Comparison of ENCODE assay signal across 20 mouse cellular contexts in the genomic region with DNA sequence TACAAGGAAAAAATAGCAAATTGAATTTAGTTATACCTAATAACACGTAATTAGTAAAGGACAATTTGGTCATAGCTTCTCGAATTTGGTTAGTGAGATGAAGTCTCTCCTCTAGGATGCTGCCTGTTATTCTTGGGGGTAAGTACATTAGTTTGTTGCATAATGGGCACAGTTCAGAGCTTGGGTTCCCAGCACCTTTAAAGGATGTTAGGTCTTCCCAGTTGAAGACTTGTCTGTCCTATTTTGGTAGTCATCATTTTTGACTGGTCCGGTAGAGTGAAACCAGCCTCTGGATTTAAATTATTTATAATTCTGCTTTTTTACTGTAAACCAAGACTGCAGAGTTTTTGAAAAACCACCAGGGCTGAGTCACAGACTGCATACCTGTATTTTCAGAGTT. TPM values are rescaled to one million over a fixed set of nuclear protein-coding genes. Genes with fewer than 3 reads are reported as not detected.
A peak's percentile ranks its signal among the peaks of the same experiment; 100 is the strongest.
DNase-seq lines count a peak whose midpoint lies in the region; ATAC-seq and TF ChIP-seq lines count a peak whose summit lies in the region.
"Had no signal": no experiment of that assay in that cellular context is flagged by ENCODE, and none has a peak within 500 bp of the region (broad histone marks: within the 10 kb centered on the region; RNA-seq: fewer than 3 reads in every experiment).

No protein-coding gene starts in this region.

- H3K4me2 ChIP-seq in hindbrain, embryonic 12.5 days (replicated peaks): peak overlapping the region; percentile 76
- H3K4me2 ChIP-seq in forebrain, embryonic 16.5 days (ENCODE audit: low read length): peak overlapping the region; percentile 51
- peak overlapping the region; percentile 96 for H3K4me2 ChIP-seq in hindbrain, embryonic 15.5 days
- H3K4me2 ChIP-seq in midbrain, postnatal 0 days (ENCODE audit: low read depth, low read length, poor library complexity, severe bottlenecking): peak overlapping the region; percentile 76
- H3K4me2 ChIP-seq: liver, embryonic 12.5 days; lung, embryonic 15.5 days; stomach, embryonic 15.5 days had no signal

- peak overlapping the region; percentile 29; the same call in 1 of the 2 replicates for H3K4me3 ChIP-seq in hindbrain, embryonic 12.5 days
- H3K4me3 ChIP-seq in hindbrain, embryonic 10.5 days: no peak overlapping the region
- peak overlapping the region; percentile 28 for H3K4me3 ChIP-seq in forebrain, embryonic 16.5 days (replicated peaks; ENCODE audit: low read length)
- peak overlapping the region; percentile 77 for H3K4me3 ChIP-seq in hindbrain, embryonic 15.5 days
- H3K4me3 ChIP-seq in midbrain, postnatal 0 days (ENCODE audit: low read depth, low read length): peak overlapping the region; percentile 70
- H3K4me3 ChIP-seq: embryonic facial prominence, embryonic 15.5 days; liver, embryonic 12.5 days; lung, embryonic 15.5 days; myocyte; stomach, embryonic 15.5 days had no signal

- DNase-seq in hindbrain, embryonic 10.5 days (ENCODE audit: low spot score): no peak
- no peak for DNase-seq in midbrain, postnatal 0 days (ENCODE audit: low spot score)
- DNase-seq in kidney, postnatal 25 days: no peak
- no peak for DNase-seq in Muller cell, postnatal 12 days (ENCODE audit: inconsistent ontology term)
- DNase-seq: adrenal gland, postnatal 36 days; cerebellum, adult 9-11 months; embryo, embryonic 11 days; gastrocnemius, postnatal 10 days; kidney, adult 8-10 months; kidney, postnatal 36 days; right cerebral cortex, postnatal 14 days; thymus, adult 2 months had no signal

- no peaks in the 10 kb centered on the region for H3K36me3 ChIP-seq in hindbrain, embryonic 12.5 days
- H3K36me3 ChIP-seq in hindbrain, embryonic 10.5 days: no peaks in the 10 kb centered on the region
- no peaks in the 10 kb centered on the region for H3K36me3 ChIP-seq in forebrain, embryonic 16.5 days (ENCODE audit: control insufficient read depth, insufficient read depth)
- no peaks in the 10 kb centered on the region for H3K36me3 ChIP-seq in hindbrain, embryonic 15.5 days
- H3K36me3 ChIP-seq in midbrain, postnatal 0 days (ENCODE audit: insufficient read depth, low read length): no peaks in the 10 kb centered on the region
- H3K36me3 ChIP-seq: embryonic facial prominence, embryonic 15.5 days; liver, embryonic 12.5 days; lung, embryonic 15.5 days; stomach, embryonic 15.5 days had no signal

- H3K27ac ChIP-seq in hindbrain, embryonic 12.5 days: no peak overlapping the region
- no peak overlapping the region for H3K27ac ChIP-seq in hindbrain, embryonic 10.5 days
- no peak overlapping the region for H3K27ac ChIP-seq in forebrain, embryonic 16.5 days (ENCODE audit: low read length)
- no peak overlapping the region for H3K27ac ChIP-seq in hindbrain, embryonic 15.5 days (replicated peaks)
- no peak overlapping the region for H3K27ac ChIP-seq in midbrain, postnatal 0 days (ENCODE audit: low read depth, low read length)
- H3K27ac ChIP-seq: embryonic facial prominence, embryonic 15.5 days; liver, embryonic 12.5 days; lung, embryonic 15.5 days; stomach, embryonic 15.5 days had no signal

- 0 out of 2 replicates have a peak, but pooled peaks have one; percentile 2 for TF ChIP-seq CTCF in midbrain, postnatal 0 days (IDR thresholded peaks at IDR 0.05)

- H3K27me3 ChIP-seq in hindbrain, embryonic 12.5 days: peaks cover 9% of the 10 kb centered on the region
- peaks cover 42% of the 10 kb centered on the region for H3K27me3 ChIP-seq in hindbrain, embryonic 10.5 days (ENCODE audit: insufficient read depth, poor library complexity, severe bottlenecking)
- no peaks in the 10 kb centered on the region; the same call in 1 of the 2 replicates for H3K27me3 ChIP-seq in forebrain, embryonic 16.5 days (replicated peaks; ENCODE audit: control insufficient read depth, insufficient read depth, low read length)
- no peaks in the 10 kb centered on the region for H3K27me3 ChIP-seq in hindbrain, embryonic 15.5 days
- H3K27me3 ChIP-seq in midbrain, postnatal 0 days (ENCODE audit: insufficient read depth, low read length): no peaks in the 10 kb centered on the region

- peaks cover 9% of the 10 kb centered on the region for H3K4me1 ChIP-seq in hindbrain, embryonic 12.5 days
- peaks cover 21% of the 10 kb centered on the region for H3K4me1 ChIP-seq in hindbrain, embryonic 10.5 days (replicated peaks)
- H3K4me1 ChIP-seq in forebrain, embryonic 16.5 days (replicated peaks; ENCODE audit: control insufficient read depth, insufficient read depth, low read length): peaks cover 14% of the 10 kb centered on the region
- H3K4me1 ChIP-seq in hindbrain, embryonic 15.5 days (replicated peaks): peaks cover 19% of the 10 kb centered on the region
- no peaks in the 10 kb centered on the region for H3K4me1 ChIP-seq in midbrain, postnatal 0 days (ENCODE audit: insufficient read depth, low read length)

- WGBS in hindbrain, embryonic 12.5 days: 93% methylated on average over 3 of the region's 3 CpGs
- WGBS in hindbrain, embryonic 10.5 days: 92% methylated on average over 3 of the region's 3 CpGs
- 91% methylated on average over 3 of the region's 3 CpGs for WGBS in forebrain, embryonic 16.5 days
- WGBS in hindbrain, embryonic 15.5 days: 83% methylated on average over 3 of the region's 3 CpGs
- 73% methylated on average over 3 of the region's 3 CpGs for WGBS in midbrain, postnatal 0 days

- H3K9ac ChIP-seq in hindbrain, embryonic 12.5 days: no peak overlapping the region
- 0 out of 2 replicates have a peak overlapping the region, but pooled peaks have one; percentile 19 for H3K9ac ChIP-seq in forebrain, embryonic 16.5 days (replicated peaks; ENCODE audit: low read depth, low read length)
- H3K9ac ChIP-seq in hindbrain, embryonic 15.5 days: peak overlapping the region; percentile 44
- H3K9ac ChIP-seq in midbrain, postnatal 0 days (replicated peaks; ENCODE audit: low read length, poor library complexity, severe bottlenecking): no peak overlapping the region
- H3K9ac ChIP-seq: embryonic facial prominence, embryonic 15.5 days; liver, embryonic 12.5 days; lung, embryonic 15.5 days; stomach, embryonic 15.5 days had no signal

- no peaks in the 10 kb centered on the region for H3K9me3 ChIP-seq in hindbrain, embryonic 12.5 days (replicated peaks)
- H3K9me3 ChIP-seq in hindbrain, embryonic 10.5 days: no peaks in the 10 kb centered on the region
- no peaks in the 10 kb centered on the region for H3K9me3 ChIP-seq in forebrain, embryonic 16.5 days (ENCODE audit: control insufficient read depth, low read length)
- H3K9me3 ChIP-seq in hindbrain, embryonic 15.5 days: no peaks in the 10 kb centered on the region
- H3K9me3 ChIP-seq in midbrain, postnatal 0 days (ENCODE audit: low read length): no peaks in the 10 kb centered on the region
- H3K9me3 ChIP-seq: embryonic facial prominence, embryonic 15.5 days; liver, embryonic 12.5 days; lung, embryonic 15.5 days; stomach, embryonic 15.5 days had no signal

- no peak for ATAC-seq in hindbrain, embryonic 12.5 days (ENCODE audit: low FRiP score)
- no peak for ATAC-seq in forebrain, embryonic 16.5 days
- ATAC-seq in hindbrain, embryonic 15.5 days (ENCODE audit: low FRiP score, low read depth): no peak
- no peak for ATAC-seq in midbrain, postnatal 0 days (ENCODE audit: low FRiP score)
- ATAC-seq: liver, embryonic 12.5 days had no signal

RNA-seq across cellular contexts. Expression of gene Cnr1, which starts 3.3 kb away (rescaled TPM):
- polyA plus RNA-seq in hindbrain, embryonic 12.5 days (2016; fragmentation: Nextera tagmentation; extraction: Ambion mirVana): 40.6 and 50.6 TPM in 2 replicates
- polyA plus RNA-seq in hindbrain, embryonic 10.5 days (2016; fragmentation: Nextera tagmentation; extraction: Ambion mirVana): 6.0 and 12.0 TPM in 2 replicates
- polyA plus RNA-seq in forebrain, embryonic 16.5 days (2015; fragmentation: Nextera tagmentation; extraction: Ambion mirVana): 86.8 and 103 TPM in 2 replicates
- 54.3 and 63.0 TPM in 2 replicates for polyA plus RNA-seq in hindbrain, embryonic 15.5 days (2015; fragmentation: Nextera tagmentation; extraction: Ambion mirVana)
- total RNA-seq in midbrain, postnatal 0 days (2014; rRNA removed): 117 and 123 TPM in 2 replicates
- polyA plus RNA-seq in midbrain, postnatal 0 days (2015; fragmentation: Nextera tagmentation; extraction: Ambion mirVana): 33.1 and 33.2 TPM in 2 replicates

Comparison
In these comparisons a context has a peak if more than half of its experiments do, and no peak if none do; other contexts are left out.
1. H3K9ac ChIP-seq: peak in forebrain, embryonic 16.5 days (single experiment) and hindbrain, embryonic 15.5 days (single experiment); none in hindbrain, embryonic 12.5 days (single experiment) and midbrain, postnatal 0 days (single experiment).
2. Peak in every context shown above with its lines, with median percentiles within 50 percentile points of each other: H3K4me2 ChIP-seq.